Mouse (Mus musculus) layer of hippocampus, postnatal 14 days (tissue): ENCODE data around the gene Lemd1. TPM values are rescaled to one million over a fixed set of nuclear protein-coding genes. Genes with fewer than 3 reads are reported as not detected.
A peak's percentile ranks its signal among the peaks of the same experiment; 100 is the strongest.

Experiments
- DNase-seq, 2 experiments: peaks; one replicate each; pipeline ENCODE4 v3.0.0; 2021 to 2022; ENCODE audit warnings: low spot score in 2 of 2, mixed read lengths in 1 of 2
- total RNA-seq, 2 experiments: library from RNA; stranded (reverse); gene quantifications; 2 replicates each; pipeline ENCODE4 v1.2.3; 2021

Gene Lemd1
- total RNA-seq, 2 experiments from 2014 or later = 1.4 to 1.8 TPM

DNA sequence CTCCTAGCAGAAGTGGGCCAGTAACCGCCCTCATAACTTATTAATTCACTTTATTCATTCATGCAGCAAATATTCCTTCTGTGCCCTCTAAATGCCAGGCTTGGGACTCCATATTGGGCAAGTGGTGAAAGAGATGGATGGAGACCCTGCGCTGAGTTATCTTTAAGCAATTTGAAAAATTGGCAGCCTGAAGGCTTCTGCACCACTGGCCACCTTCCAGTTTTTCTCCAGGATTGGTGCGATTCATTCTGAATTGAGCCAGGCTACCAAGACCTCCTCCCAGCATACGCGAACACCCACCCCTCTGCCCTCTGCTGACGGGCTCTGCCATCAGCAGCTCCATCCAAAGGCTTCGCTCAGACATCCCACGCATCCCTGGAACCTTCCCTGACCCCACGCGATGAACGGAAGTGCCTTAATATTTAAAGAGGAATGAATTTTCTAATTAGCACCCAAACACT, 96.8 kb downstream of the Lemd1 start:
- DNase-seq = no peak

GRCm38 (mm10) chr1:132289965-132290364, 98.7 kb downstream of the Lemd1 start:
- no peak for DNase-seq

GRCm38 (mm10) chr1:132290921-132291675, 99.9 kb downstream of the Lemd1 start:
- DNase-seq = no peak

GRCm38 (mm10) chr1:132291706-132292105, 100.5 kb downstream of the Lemd1 start:
- DNase-seq = no peak

- DNase-seq = no peak
Measured at GRCm38 (mm10) chr1:132292318-132293129, 101.3 kb downstream of the Lemd1 start.

GRCm38 (mm10) chr1:132295506-132295905, 104.3 kb downstream of the Lemd1 start:
- no peak for DNase-seq

- no peak for DNase-seq
Measured at GRCm38 (mm10) chr1:132296051-132296450, 104.8 kb downstream of the Lemd1 start.

DNA sequence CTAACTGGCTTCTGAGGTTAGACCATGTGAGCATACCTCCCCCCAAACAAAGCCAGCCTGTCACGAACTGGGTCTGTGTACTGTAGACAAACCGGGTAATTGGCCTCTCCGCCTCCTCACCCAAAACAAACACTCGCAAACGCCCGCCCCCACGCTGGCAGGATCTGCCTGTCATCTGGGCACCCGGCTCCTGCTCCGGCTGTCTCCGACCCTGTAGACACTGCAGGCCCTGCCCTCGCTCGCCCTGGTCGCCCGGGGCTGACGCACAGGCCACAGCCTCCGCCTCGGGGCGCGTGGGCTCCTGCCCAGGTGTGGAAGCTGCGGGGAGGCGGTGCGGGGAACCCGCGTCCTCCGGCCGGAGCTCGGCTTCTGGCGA, 107.2 kb downstream of the Lemd1 start, which contains the start of gene Klhdc8a:
Klhdc8a (plus strand) TSS at position 202 of the 376 bp plus-strand sequence.
- peak in 1 of 2 experiments; percentile 57 for DNase-seq

GRCm38 (mm10) chr1:132298801-132299464, 107.7 kb downstream of the Lemd1 start:
- peak in 1 of 2 experiments; percentile 37 for DNase-seq

GRCm38 (mm10) chr1:132299744-132300143, 108.5 kb downstream of the Lemd1 start:
- no peak for DNase-seq

DNA sequence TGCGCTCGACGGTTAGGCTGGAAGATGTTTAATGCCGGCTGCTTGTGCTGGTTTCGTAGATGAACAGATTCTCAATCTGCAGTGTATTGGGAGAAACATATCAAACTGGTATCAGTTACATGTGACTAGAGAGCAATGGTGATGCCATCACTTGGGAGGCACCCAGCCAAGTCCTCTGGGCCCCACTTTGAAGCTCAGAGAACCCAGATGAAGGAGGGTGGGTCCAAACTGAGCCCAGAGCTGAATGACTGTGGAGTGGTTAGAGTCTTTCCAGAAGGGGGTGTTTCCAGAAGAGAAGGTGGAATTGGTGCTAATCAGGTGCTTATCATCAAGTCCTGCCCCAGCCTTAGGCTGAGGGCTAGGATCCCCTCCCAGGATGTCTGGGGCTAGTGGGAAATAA, 110.0 kb downstream of the Lemd1 start:
- no peak for DNase-seq

DNA sequence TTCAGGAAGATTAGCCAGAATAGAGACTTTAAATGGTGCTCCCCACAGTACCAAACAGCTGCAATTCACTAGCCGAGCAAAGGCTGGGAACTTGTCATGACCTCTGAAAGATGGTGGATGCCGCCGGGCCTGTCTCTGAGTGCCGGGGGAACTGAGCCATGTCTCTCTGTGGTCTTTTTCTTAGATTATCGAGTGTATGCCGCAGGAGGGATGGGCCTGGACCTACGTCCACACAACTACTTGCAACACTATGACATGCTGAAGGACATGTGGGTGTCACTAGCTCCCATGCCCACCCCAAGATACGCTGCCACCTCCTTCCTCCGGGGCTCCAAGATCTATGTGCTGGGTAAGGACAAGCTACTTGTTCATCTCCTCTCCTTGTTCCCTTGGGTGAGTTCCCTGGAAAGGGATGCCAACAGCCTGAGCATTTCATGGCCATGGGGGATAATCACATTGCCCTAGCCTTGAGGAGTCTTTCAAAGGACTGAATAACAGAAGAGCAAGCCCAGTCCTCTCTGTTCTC, 111.2 kb downstream of the Lemd1 start:
- DNase-seq = no peak

- DNase-seq = no peak
Measured at GRCm38 (mm10) chr1:132304618-132305214, 113.5 kb downstream of the Lemd1 start.

GRCm38 (mm10) chr1:132306160-132306559, 114.9 kb downstream of the Lemd1 start:
- DNase-seq = peak in 1 of 2 experiments; percentile 43

GRCm38 (mm10) chr1:132306808-132307207, 115.6 kb downstream of the Lemd1 start:
- no peak for DNase-seq

- DNase-seq = no peak
Measured at GRCm38 (mm10) chr1:132307962-132308361, 116.7 kb downstream of the Lemd1 start.

GRCm38 (mm10) chr1:132308674-132309073, 117.4 kb downstream of the Lemd1 start:
- no peak for DNase-seq
